Mouse (Mus musculus) kidney, postnatal 25 days (tissue): ENCODE measurements around the gene Dhrs13.
A peak's percentile ranks its signal among the peaks of the same experiment; 100 is the strongest.
"Not testable (repeated sequence)": the region's sequence is repeated elsewhere in the genome, so short reads cannot be mapped to it uniquely, and the experiment has no call there.

Experiments
- DNase-seq, 2 experiments: peaks; one replicate each; pipeline ENCODE4 v3.0.0; 2021; ENCODE audit warnings: mixed read lengths in 2 of 2

Dhrs13 gene

DNA sequence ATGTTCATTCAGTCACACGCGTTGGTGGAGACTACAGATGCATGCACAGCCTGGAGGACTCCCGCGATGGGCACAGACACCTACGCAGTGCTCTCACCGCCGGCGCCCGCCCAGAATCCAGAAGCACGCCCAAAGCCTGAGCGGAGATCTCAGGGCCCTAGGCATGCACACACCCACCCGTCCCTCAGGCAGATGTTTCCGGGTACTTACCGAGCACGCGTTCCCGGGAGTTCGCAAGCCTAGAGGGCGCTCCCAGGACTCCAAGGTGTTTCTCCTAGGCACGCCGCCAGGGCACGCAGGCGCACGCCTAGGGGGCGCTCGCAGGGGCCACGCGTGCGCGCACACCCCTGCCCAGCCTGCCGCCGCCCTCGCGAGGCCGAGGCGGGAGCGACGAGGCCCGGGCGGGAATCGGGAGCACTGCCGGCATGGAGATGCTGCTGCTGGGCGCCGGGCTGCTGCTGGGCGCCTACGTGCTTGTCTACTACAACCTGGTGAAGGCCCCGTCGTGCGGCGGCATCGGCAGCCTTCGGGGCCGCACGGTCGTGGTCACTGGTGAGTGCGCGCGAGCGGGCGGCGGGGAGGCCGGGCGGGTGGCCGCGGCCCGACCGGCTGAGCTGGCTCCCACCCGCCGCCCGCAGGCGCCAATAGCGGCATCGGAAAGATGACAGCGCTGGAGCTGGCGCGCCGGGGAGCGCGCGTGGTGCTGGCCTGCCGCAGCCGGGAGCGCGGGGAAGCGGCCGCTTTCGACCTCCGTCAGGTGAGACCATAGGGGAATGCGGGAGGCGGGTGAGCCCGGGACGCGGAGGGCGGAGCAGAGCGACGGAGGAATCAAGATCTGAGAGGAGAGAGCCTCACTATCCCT lies at the start of gene Dhrs13:
Gene Dhrs13 (plus strand): TSS at position 334 of the 862 bp plus-strand sequence.
- DNase-seq = peak; percentile 96

DNA sequence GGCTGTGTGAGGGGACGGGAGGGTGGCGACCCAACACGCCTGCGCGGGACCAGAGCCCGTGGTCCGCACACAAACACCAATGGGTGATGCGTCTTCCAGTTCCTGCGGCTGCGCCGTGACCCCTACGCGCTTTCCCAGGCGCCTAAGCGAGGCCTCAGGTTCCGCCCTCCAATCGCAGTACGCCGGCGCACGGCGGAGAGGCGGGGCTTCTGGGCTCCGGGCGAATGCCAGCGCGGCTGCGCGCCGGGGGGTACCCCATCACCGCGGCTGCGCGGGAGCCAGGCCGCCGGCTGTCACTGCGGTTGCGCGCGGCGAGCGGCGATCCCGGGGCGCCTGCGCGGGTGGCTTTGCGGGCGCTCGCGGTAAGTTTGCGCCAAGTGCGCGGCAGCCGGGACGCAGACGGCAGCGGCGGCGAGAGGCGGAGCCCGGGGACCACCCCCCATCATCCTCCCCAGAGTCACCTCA lies 49.6 kb upstream of the Dhrs13 start, which contains the start of gene Phf12:
Gene Phf12 (plus strand): TSS at position 314 of the 465 bp plus-strand sequence.
- peak; percentile 99 to 100 for DNase-seq

DNA sequence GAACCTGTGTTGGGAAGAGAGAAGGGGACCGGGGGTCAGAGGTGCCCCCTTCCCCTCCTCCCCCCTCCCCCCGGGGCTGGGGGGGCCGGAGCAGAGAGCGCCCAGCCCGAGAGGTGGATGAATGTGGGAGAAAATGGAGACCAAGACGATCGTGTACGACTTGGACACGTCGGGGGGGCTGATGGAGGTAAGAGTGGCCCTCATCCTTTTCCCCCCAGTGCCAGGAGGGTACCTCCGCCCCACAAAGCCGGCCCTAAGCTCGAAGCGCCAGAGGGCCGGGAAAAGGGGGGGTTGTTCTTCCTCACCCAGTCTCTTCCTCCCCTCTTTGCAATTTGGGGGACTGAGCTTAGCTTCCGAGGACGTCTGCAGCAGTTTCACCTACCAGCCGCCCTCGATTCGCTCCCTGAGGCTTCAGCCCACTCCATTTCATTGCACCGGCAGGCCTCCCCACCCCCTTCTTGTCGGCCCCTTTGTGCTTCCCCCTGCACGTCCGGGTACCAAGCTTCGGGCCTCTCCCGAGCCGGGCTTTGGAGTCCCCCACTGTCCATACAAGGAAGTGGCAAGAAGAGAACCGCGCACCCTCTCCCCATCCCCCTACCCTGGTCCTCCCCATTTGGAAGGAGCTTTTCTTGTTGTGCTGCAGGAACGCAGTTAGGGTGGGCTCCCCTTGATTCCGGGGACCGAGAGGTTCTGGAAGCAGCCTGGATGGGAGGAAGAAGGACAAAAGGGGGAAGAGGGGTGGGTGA lies 48.7 kb upstream of the Dhrs13 start:
- peak; percentile 39 to 74 for DNase-seq

DNA sequence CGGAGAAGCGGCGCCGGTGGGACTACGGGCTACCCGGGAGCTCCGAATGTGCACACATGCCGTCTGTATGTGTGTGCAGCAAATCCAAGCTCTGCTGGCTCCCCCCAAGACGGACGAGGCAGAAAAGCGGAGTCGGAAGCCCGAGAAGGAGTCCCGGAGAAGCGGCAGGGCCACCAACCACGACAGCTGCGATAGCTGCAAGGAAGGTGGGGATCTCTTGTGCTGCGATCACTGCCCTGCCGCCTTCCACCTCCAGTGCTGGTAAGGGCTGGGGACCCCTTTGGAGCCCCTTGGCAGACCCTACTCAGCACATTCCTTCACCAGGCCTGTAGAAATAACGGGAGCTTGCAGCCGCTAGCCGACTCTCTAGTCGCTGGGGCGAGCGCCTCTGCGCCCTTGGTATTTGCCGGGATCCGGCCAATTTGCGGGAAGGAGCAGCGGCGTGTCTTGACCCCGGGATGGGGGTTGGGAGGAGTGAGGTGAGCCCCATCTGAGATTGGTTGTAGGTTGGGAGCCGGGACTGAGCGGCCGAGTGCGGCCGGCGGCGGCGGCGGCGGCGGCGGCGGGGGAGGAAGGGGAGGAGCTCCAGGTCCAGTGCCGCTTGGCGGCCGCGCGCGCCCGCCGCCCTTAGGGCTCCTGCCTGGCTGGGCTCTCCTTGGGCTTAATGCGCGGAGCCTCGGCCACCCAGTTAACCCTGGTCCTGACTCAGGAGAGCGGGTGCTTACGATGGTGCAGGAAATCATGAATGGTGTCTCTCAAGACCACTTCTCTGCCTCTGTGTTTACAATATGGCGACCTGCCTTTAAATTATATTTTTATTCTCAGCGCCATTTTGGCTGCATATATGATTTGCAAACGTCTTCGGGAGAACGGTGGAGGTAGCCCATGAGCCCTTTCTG lies 47.9 kb upstream of the Dhrs13 start:
- peak; percentile 69 to 87 for DNase-seq

DNA sequence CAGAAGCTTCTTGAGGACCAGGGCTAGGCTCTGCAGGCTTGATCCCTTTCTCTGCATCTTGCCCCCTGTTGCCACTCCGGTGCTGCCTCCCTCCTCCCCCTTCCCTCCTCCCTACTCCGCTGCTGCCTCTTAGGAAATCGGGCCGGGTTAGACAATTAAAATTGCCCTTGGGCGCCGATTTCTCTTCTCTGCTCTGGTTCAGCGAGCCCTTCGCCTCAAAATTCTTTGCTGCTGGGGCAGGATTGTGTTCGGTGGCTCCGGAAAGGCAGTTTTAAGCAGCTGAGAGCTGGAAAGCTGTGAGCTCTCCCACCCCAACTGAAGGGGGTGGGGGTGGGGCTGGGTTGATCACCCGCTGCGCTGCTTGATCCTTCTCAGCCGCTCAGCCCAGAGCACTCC lies 47.2 kb upstream of the Dhrs13 start:
- peak; percentile 68 to 79 for DNase-seq

DNA sequence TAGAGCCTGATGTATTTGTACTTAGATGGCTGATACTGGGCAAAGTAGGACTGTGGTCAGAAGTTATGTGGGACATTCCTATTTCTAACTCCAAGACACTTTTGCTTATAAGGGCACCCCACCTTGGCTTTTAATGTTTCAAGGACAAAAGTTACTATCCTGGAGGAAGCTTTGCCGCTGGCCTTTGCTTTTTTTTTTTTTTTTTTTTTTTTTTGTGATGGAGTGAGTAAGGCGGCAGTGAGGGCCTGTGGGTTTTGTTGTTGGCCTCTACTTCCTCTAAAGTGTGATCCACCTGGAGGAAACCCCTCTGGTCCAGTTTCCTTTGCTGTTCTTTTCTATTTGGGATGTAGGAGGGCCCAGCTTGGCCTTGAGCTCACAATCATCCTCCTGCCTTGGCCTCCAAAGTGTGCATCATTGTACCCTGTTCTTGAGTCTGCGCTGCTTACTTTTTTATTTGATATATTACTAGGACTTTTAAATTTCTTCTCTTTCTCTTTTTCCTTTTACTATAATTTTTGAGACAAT lies 46.5 kb upstream of the Dhrs13 start:
- no peak for DNase-seq

DNA sequence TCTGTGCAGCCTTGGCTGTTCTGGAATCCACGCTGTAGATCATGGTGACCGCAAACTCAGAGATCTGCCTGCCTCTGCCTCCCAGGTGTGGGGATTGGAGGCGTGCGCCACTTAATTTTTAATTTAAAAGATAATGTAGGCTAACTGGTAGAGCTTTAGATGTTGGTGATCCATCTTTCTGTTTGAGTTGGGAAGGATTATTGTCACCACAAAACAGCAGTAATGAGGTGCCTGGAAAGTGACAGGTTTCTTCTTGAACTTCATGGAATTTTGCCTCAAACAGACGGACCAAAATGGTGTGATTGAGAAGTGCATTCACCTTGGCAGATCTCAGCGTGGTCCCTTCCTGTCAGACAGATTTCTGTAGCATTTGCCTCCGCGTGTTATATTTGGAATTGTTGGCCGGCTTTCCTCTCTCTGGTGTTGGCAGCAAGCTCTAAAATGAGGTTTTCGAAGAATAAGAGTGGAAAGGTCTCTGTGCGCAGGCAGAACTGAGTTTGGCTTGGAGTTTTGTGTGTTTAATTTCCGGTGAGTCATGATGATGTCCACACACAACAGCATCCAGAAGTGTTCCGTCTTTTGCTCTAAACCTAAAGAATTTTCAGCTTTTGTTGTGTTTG lies 42.9 kb upstream of the Dhrs13 start:
- DNase-seq = no peak

DNA sequence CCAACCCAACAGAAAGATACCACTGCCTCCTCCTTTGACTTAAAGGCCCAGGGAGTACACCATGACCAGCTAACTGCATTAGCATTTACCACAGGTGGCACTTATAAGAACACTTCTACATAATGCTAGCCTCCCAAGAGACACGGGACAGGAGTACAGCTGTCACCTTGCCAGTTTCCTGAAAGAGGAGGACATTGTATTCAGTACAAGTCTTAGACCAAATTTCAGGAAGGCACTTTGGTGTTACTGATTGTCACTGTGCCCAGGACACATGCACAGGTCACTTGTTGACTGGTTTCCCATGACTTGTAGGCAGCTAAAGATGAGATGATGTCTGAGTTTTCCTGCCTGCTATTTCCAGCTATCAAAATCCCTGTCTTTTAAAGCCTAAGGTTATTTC lies 36.5 kb upstream of the Dhrs13 start:
- no peak for DNase-seq

DNA sequence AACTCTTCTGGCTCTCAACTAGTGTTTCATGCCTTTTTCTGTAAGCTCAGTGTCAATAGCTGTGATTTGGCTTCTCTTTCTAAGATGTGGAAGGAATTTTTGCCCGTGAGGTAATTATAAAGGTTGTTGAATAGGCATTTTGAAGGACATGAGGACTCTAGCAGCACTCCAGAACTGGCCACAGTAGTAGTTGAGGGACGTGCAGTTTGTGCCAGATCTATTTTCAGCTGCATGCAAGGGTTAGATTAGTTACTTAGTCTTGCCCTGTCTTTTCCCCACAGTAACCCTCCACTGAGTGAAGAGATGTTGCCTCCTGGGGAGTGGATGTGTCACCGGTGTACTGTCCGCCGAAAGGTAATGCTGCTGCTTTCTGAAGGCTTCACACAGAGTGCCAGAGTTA lies 25.6 kb upstream of the Dhrs13 start:
- no peak for DNase-seq

DNA sequence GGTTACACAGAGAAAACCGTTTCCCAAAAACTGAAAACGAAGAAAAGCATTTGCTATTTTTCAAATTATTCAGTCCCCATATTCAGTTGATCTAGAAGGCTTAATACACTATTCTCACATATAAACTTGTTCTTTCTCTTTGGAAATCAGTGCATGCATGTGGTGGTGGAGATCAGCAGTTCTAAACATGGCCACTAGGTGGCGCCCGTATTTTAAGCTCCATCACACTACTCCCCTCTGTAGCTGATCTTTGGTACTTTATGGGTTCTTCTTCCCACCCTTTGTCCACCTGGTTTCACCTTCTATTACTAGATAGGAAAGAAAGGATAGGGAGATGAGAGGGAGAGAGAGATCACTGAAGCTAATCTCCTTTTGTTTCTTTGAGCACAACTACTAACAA lies 12.4 kb upstream of the Dhrs13 start:
- peak; percentile 75 to 87 for DNase-seq

DNA sequence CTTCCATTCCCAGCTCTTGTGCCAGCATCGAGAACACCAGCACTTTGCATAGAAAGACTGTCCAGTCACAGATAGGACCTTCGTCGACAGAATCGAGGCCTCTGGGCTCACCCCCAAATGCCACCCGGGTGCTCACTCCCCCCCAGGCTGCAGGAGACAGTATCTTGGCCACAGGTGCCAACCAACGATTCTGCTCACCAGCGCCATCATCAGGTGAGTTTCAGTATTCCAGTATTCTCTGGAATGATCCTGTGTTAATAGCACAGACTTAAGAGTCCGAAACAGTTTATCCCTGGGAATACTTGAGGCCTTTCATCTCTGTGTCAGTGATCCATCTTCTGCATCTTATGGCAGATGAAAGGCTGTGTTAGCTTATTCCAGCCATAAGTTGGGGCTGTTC lies 8.5 kb upstream of the Dhrs13 start:
- DNase-seq = peak in 1 of 2 experiments; percentile 40

DNA sequence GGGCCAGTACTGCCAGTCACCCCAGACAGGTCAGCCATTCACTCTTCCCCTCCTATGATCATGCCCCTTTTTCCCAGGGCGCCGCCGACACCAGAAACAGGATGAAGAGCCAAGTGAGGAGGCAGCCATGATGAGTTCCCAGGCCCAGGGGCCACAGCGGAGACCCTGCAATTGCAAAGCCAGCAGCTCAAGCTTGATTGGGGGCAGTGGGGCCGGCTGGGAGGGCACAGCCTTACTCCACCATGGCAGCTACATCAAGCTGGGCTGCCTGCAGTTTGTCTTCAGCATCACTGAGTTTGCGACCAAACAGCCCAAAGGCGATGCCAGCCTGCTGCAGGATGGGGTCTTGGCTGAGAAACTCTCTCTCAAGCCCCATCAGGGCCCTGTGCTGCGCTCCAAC lies 2.8 kb upstream of the Dhrs13 start:
- no peak for DNase-seq

DNA sequence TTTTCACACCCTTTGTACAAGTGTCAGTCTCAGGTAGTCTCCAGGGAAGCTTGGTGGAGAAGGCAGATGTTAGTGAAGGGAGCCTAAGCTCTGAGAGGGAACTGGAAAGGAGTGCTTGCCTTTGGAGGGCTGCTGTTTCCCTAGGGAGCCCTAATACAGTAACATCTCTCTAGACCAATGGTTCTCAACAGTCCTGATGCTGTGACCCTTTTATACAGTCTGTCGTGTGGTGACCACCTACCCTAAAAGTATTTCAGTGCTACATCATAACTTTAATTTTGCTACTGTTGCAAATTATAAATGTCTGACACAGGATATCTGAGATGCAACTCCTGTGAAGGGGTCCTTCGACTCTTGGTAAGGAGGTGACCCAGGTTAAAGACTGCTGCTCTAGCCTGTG lies 1.5 kb upstream of the Dhrs13 start:
- DNase-seq = no peak

DNA sequence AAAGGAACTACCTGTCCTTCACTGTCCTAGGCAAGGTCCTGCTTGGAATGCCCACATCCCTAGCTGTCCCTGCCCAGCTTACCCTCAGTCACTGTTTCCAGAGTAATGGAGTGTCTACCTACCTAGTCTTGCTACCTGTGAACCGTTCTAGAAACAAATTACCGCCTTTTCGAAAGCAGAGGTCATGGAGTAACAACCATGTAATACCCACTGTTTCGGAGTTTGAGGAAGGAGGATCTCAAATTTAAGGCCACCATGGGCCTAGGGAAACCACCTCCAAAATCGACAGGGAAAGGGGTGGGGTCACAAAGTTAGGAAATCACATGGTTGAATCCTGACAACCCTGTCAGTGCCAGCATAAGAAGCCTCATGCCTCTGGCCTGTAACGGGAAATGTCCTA lies 691 bp upstream of the Dhrs13 start:
- no peak for DNase-seq

DNA sequence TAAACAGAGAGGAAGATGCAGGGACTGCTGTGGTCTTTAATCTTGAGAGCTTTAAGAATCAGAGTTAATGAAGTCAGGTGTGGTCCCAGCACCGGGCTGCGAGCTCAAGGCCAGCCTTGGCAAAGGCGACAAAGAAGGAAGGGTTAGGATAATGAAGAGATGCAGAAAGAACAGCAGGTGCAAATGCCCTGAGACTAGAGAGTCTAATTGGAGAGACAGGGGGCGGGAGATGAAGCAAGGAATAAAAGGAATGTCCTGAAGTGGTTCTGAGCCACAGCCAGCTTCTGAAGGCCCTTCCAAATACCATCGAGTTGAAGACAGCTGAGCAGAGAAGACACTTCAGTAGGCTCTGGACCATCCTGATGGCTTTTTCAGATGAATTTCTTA lies 722 bp downstream of the Dhrs13 start:
- no peak for DNase-seq

DNA sequence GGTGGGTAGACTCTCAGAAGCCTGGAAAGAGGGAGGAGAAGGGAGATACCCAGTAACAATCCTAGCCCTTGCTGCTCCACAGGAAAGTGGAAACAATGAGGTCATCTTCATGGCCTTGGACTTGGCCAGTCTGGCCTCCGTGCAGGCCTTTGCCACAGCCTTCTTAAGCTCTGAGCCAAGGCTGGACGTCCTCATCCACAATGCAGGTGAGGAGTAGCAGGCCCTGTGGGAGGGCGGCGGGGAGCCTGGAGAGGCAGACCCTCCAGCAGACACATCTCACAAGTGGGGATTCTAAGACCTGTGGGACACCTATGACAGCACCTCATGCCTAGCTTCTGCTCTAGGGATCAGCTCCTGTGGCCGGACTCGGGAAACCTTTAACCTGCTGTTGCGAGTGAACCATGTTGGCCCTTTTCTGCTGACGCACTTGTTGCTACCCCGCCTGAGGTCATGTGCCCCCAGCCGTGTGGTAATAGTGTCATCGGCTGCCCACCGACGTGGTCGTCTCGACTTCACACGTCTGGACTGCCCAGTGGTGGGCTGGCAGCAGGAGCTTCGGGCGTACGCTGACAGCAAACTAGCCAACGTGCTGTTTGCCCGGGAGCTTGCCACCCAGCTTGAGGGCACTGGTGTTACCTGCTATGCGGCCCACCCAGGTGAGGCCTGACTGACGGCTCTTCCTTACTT lies 2.0 kb downstream of the Dhrs13 start:
- DNase-seq = no peak

DNA sequence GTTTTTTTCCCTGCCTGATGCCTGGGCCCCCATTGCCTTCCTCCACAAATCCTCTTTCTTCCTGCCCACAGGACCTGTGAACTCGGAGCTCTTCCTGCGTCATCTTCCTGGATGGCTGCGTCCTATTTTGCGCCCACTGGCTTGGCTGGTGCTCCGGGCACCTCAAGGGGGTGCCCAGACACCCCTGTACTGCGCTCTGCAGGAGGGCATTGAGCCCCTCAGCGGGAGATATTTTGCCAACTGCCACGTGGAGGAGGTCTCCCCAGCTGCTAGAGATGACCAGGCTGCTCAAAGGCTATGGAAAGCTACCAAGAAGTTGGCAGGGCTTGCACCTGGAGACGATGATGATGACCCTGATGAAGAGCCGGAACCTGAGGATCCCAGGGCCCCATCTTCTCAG lies 4.7 kb downstream of the Dhrs13 start:
- DNase-seq = no peak

DNA sequence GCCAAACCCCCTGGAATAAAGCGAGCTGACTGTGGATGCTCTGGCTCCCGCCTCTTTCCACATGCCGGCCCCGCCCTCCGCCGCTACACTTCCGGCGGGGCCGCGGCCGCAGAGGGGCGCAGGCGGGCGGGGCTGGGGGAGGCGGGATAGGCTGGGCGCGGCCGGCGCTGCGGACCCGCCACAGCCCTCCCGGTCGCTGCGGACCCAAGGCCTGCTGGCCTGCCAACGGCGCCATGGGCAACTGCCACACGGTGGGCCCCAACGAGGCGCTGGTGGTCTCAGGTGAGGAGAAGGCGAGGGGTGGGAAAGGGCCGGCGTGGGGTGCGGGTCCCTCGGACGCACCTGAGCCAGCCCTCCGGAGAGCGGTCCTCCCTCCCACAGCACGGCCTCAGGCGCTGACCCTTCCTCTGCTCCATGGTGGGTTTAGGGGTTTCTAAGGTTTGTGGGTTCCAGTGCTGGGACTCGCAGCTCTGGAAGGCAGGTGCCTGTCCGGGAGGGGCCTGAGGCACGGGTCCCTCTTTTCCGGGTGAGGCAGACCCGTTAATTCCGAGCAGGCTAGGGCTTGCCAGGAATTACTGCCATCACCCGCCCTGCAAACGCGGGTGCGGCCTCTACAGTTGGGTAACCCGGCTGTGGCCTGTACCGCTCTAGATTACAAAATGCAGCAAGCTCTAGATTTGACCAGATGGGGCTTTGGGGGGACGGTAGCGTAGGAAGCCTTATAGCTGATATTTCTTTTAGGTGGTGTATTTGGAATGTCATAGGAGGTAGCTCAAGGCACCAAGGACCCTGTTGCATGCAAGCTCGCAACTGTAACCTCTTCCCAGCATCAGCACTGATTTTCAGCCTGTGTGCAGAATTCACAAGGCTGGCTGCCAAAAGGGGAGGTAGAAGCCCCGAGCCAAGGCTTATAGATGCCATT lies 6.0 kb downstream of the Dhrs13 start, which contains the start of gene Flot2:
Gene Flot2 (plus strand): TSS at position 101 of the 922 bp plus-strand sequence.
- peak; percentile 68 to 77 for DNase-seq

DNA sequence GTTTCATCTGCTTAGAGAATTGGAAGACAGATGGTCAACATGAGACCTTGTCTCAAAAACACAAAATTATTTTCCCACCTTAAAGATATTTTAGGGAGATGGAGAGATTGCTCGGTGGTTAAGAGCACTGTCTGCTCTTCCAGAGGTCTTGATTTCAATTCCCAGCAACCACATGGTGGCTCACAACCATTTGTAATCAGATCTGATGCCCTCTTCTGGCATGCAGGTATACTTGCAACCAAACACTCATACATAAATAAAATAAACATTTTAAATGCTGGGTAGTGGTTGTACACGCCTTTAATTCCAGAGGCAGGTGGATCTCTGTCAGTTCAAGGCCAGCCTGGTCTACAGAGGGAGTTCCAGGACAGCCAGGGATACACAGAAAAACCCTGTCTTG lies 8.8 kb downstream of the Dhrs13 start:
- no peak for DNase-seq

DNA sequence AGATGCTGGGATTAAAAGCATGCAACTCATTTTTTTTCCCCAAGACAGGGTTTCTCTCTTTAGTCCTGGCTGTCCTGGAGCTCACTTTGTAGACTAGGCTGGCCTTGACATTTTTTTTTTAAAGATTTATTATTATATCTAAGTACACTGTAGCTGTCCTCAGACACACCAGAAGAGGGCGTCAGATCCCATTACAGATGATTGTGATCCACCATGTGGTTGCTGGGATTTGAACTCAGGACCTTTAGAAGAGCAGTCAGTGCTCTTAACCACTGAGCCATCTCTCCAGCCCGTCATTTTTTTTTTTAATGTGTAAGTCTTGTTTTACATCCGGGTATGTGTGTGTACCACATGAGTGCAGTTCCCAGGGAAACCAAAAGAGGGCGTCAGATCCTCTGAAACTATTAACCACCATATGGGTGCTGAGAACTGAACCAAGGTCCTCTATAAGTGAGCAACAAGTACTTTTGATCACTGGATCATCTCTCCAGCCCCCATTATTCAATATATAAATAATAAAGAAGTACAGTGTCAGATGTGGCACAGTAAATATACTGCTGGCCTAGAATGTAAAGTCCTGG lies 10.3 kb downstream of the Dhrs13 start:
- DNase-seq = not testable (repeated sequence)
